Mouse (Mus musculus) cerebellum, adult 11-12 months (tissue): ENCODE measurements around the gene Olfr1375.
"Not testable (repeated sequence)": the region's sequence is repeated elsewhere in the genome, so short reads cannot be mapped to it uniquely, and the experiment has no call there.

Experiments used
- DNase-seq: peaks from one replicate; pipeline ENCODE4 v3.0.0; 2022

Olfr1375 gene

DNA sequence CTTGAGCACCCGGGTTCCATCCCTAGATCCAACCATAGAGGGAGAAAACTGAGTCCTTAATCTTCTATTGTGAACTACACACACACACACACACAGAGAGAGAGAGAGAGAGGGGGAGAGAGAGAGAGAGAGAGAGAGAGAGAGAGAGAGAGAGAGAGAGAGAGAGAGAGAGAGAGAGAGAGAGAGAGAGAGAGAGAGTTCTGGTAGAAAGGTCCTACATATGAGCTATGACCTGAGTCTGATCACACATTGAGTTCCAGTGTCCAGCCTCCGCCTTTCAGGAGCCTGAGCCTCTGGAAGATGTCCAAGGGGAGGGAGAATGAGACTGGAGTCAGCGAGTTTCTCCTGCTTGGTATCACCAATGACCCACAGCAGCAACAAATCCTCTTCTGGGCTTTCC is at the start of gene Olfr1375:
Gene Olfr1375, plus strand, starts transcription at position 301 of the 400 bp plus-strand sequence.
- DNase-seq, result not testable (repeated sequence)

DNA sequence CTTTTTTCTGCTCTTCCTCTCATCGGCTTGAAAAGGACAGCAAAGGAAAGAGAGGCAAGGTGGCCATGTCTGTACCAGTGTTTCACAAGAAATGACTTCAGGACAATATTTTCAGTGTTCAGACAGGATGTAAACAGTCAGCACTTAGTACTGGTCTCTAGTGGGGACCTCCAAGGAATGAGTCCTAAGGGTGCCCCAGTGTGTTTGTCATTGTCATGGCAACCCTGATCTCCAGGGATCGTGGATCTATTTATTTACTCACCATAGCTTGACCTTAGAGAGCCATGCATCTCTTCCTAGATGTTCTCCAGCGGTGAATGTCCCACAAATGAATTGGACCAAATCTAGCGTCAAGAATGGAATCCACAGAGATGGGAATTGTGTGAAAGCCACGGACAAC is 44.6 kb upstream of the Olfr1375 start, which contains the start of gene Olfr51:
Gene Olfr51, plus strand, starts transcription at position 301 of the 400 bp plus-strand sequence.
- no peak for DNase-seq

DNA sequence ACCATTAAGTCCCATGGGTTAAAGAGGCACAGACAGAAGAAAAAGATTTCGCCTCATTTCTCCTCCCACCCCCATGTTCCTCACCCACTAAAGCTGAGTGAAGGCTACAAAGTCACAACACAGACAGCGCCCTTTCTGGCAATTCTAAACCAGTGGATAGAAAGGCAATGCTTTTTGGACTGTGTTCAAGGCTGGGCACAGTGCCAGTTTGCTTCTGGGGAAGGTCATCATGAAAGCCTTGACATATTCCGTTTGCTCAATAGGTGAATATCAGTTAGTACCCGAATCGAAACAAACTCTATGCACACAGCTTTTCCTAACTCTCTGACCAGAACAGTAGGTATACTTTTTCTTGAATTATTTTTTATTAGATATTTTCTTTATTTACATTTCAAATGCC is 36.1 kb upstream of the Olfr1375 start:
- no peak for DNase-seq

DNA sequence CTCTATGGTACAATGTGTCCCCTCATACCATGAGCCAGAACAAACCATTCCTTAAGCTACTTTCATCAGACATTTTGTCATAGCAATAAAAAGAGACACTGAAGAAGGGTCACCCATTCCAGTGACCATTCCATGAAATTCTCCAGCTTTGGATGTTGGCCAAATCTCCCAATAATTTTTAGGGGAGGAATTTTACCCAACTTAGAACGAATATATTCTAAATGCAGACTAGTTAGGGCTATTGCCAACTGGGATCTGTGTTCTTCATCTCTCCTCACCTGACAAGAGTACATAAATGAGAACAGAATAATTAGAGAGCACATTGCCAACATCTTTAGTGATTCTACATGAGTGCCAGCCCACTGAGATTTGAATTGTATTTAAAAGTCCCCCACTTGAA is 34.0 kb upstream of the Olfr1375 start, which contains the start of gene Olfr54:
Gene Olfr54, plus strand, starts transcription at position 301 of the 400 bp plus-strand sequence.
- DNase-seq, result no peak

DNA sequence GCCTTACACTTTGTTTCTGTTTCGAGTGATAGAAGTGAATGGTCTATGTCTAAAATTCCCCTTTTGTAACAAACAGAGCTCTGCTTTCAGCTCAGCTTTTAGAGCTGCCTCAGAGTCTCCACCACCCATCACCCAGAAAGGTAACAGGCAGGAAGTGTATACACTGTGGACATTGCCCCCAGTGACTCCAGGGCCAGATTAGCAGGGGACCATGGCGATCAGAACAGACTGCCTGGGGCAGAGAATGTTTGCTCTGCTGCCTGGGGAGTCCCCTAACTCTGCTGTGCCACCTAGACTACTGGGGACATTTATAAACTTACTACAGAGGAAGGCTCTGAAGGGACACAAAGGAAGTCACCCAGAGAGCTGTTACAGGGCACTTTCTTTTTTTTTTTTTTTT is 31.6 kb upstream of the Olfr1375 start:
- no peak for DNase-seq

DNA sequence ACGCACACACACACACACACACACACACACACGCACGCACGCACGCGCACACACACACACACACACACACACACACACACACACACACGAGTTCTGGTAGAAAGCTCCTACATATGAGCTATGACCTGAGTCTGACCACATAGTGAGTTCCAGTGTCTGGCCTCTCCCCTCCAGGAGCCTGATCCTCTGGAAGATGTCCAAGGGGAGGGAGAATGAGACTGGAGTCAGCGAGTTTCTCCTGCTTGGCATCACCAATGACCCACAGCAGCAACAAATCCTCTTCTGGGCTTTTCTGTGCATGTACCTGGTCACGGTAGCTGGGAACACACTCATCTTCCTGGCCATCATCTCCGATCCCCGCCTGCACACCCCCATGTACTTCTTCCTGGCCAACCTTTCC is 21.1 kb upstream of the Olfr1375 start:
- not testable (repeated sequence) for DNase-seq

DNA sequence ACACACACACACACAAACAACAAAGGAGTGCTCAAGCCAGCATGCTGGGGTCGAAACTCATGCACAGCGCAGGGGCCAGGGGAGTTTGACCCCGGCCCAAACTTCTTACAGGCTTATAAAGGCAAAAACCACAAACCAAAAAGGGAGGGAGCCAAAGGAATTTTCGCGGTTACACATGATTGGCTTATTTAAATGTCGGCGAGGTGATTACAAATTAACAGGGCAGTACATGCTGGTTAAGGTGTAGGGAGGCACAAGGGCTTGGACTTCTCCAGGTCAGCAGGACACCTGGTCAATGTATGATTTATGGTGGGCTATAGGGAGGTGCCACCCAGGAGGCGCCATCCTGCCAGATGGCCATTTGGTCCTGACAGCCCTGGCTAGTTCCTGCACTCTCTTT is 18.5 kb upstream of the Olfr1375 start:
- not testable (repeated sequence) for DNase-seq

DNA sequence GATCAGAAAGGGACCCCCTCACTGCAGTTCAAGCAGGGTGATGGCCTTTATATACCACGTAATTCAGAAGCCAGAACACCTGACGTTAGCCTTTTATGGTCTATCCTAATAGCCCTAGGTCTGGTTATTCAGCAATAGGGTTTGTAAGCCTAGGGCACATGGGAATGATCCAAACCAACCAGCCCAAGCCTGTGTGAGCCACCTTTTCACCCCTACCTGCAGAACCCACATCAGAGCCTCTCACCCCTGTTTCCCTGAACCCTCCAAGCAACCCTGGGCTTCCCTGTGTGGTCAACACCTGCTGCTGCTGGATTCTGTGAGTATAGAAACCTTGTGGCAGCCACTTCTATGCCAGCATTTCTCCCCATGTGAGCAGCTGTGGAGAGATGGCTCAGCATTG is 17.7 kb upstream of the Olfr1375 start:
- no peak for DNase-seq

DNA sequence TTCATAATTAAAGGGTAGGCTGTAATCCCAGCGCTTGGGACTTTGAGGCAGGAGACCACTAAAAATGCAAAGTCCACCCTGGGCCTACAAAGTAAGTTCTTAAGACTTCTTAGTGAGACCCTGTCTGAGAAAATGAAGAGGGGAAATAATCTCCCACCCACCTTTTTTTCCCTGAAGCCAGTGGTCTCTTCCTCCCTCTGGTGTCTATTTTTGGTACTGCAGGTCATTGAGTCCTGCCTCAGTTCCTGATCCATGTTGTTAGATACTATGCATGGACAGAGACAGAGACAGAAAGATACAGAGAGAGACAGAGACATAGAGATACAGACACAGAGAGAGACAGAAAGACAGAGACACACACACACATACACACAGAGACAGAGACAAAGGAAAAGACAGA is 15.1 kb upstream of the Olfr1375 start:
- DNase-seq, result no peak

DNA sequence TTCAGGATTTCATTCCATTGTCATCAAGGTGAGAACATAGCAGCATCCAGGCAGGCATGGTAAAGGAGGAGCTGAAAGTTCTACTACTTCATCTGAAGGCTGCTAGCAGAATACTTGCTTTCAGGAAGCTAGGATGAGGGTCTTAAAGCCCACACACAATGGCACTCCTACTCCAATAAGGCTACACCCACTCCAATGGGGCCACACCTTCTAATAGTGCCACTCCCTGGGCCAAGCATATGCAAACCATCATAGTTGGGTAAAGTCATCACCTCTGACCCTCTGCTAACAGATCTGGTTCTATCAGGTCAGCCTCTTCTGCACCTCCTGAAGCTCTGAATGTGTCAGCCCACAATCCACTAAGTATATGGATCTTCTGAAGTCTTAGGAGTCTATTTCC is 13.8 kb upstream of the Olfr1375 start:
- DNase-seq, result not testable (repeated sequence)

DNA sequence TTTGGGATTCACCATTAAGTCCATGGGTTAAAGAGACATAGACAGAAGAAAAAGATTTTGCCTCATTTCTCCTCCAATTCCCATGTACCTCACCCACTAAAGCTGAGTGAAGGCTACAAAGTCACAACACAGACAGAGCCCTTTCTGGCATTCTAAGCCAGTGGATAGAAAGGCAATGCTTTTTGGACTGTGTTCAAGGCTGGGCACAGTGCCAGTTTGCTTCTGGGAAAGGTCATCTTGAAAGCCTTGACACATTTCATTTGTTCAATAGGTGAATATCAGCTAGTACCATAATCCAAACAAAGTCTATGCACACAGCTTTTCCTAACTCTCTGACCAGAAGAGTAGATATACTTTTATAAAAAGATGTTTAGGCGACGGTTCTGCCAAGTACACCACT is 12.0 kb upstream of the Olfr1375 start:
- no peak for DNase-seq

DNA sequence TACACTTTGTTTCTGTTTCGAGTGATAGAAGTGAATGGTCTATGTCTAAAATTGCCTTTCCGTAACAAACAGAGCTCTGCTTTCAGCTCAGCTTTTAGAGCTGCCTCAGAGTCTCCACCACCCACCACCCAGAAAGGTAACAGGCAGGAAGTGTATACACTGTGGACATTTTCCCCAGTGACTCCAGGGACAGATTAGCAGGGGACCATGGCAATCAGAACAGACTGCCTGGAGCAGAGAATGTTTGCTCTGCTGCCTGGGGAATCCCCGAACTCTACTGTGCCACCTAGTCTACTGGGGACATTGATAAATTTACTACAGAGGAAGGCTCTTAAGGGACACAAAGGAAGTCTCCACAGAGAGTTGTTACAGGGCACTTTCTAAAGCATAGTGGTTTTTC is 3.1 kb upstream of the Olfr1375 start:
- DNase-seq, result not testable (repeated sequence)

DNA sequence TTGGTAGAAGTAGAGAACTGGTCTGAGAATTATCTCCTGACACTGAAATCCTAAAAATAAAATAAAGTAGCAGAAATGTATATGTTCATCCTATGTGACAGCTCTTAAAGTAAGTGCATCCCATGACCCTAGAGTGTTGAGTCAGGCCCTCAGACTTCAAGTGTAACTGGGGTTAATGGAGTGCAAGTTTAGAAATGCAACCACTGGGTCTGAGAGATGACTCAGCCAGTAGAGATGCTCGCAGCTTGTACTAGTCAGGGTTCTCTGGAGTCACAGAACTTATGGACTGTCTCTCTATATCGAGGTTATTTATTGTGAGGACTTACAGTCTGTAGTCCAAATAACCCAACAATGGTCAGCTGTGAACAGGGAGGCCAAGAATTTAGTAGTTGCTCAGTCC is 3.8 kb downstream of the Olfr1375 start:
- DNase-seq, result no peak

DNA sequence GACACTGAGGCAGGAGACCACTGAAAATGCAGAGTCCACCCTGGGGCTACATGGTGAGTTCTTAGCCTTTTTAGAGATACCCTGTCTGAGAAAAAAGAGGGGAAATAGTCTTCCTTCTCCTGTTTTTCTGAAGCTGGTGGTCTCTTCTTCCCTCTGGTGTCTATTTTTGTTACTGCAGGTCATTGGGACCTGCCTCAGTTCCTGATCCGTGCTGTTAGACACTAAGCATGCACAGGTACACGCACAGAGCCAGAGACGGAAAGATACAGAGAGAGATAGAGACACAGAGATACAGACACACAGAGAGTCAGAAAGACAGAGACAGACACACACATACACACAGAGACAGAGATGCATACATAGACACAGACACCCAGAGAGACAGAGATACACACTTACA is 5.3 kb downstream of the Olfr1375 start:
- DNase-seq, result no peak

DNA sequence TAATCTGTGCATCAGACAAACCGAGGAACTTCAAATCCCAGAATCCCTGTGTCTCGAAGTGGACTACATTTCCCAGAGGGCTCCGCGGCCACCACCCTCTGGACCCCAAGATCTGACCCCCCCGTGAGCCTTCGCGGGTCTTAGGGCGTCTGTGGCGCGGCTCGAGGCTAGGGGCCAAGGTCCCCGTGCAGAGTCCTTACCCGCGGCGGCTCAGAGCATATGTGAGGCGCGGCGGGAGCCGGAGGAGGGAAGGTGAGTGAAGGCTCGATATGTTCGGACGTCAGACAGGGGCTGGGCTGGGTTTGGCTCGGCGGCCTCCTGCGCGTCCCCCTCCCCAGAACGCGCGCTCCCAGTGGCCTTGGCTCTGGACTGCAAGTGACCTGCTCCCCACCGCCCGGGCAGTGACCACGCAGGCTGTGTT is 11.3 kb downstream of the Olfr1375 start, which contains the start of gene Zfp354a:
Gene Zfp354a, plus strand, starts transcription at position 107 of the 421 bp plus-strand sequence.
- peak; percentile 83 for DNase-seq

DNA sequence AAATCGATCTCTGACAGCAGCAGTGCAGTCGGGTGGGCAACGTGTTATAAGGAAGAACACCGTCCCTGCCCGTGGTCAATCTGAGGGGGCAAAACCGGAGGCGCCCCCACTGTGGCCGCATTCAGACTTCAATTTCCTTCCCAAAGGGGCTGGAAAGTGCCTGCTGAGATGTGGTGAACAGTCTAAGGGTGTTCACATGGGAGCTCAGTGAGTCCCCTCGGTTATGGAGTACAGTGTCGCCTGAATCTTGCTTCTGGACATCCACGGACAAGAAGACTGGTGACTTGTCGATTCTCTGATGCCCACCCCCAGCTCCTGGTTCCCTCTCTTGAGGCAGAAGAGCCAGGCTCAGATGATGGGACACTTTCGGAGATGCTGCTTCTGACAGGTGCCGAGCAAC is 11.7 kb downstream of the Olfr1375 start:
- no peak for DNase-seq

DNA sequence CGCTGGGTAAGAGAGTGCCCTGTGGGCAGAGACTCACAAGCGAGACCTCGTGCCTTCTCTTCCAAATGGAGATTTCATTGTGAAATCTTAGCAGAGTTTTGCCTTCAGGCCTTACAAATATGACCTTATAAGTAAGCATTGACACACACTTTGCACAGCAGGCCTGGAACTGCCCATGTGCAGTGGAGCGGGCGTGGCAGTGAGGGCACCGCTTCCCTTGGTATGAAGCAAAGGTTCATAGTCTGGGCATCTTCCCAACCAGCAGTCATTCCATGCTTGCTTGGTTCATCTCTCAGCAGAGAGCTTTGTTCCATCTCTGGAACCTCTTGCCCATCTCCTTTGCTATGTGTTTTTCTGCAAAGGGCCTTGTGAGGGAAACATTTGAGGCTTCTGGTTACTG is 13.1 kb downstream of the Olfr1375 start:
- no peak for DNase-seq

DNA sequence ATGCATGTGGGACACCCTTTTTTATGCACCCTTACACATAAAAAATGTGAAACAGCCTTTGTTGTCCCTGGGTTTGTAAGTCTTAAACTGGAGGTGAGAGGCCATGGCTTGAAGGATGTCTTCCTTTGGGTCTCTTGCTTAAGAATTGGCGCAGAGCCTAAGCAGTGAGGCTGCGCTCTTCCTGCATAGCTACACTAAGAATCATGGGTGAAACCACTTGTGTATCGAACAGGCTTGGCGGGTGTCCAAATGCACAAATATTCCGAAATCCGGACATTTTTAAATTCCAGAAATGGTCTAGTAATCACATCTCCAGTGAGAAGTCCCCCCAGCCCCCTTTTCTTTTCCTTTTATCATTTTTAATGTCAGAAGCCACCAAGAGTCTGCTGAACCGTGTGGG is 15.4 kb downstream of the Olfr1375 start:
- DNase-seq, result no peak

DNA sequence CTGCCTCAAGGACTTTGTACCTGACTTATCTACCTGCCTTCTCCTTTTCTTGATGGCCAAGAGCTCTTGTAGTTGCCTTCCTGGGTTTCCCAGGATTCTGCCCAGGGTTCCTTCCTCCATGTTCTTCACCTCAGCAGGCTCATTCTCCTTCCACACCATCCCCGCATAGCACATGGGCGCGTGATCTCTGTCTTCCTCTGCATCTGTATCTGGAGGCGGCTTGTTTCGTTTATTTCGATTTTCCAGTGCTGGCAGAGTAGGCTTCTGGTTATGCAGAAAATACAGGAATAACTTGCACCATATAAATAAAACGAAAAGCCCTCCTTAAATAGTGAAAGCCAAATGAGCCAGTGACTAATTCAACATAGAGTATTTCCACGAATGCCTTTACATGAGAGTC is 15.9 kb downstream of the Olfr1375 start:
- no peak for DNase-seq

DNA sequence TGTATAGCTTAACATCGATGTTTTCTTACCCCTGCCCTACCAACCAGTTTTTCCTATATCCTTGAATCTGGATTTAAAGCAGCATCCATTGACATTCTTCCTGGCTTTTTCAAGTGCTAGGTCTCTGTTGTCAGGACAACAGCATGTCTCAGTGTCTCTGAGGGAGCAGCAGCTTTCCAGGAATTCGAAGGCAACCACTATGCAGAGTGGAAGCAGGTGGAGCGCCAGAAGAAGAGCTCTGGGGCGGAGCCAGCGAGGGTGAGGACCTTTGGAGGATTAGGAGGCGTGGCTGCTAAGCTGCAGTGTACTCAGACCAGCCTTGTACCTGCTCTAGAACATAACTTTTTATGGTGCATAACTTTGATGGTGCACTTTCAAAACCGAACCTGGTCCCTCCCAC is 36.6 kb downstream of the Olfr1375 start:
- no peak for DNase-seq

DNA sequence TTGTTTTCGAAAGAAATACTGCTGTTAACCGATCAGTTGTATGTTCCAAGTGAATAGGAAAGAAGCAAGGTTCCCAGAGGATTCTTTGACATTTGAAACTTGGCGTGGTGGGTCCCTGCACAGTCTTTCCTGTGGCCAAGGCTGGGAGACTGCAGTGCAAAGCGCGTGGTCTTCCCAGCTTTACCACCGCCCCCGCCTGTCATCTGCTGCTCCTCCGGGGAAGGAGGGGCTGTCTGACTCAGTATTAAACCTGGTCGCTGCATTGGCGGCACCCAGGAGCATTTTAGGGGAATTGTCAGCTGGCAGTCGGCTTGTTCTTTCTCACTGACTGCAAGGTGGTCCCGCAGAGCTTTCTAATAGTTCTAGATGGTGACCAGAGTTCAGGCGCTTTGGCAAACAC is 37.4 kb downstream of the Olfr1375 start:
- no peak for DNase-seq
